Mouse (Mus musculus) E14TG2a.4 (cell line): Measurements from ENCODE around the gene Nudt16l1.

Source experiments
- H3K27me3 ChIP-seq: 2 replicates; pipeline ENCODE4 v1.6.1; 2014; ENCODE audit warnings: low read length, control low read depth; ENCODE audit not compliant: insufficient read depth
- H3K36me3 ChIP-seq: 2 replicates; pipeline ENCODE4 v1.6.1; 2014; ENCODE audit warnings: low read length, control low read depth; ENCODE audit not compliant: insufficient read depth
- H3K4me1 ChIP-seq: replicated peaks from 2 replicates; pipeline ENCODE4 v1.6.1; 2014; ENCODE audit warnings: low read depth, low read length, control low read depth
- H3K4me3 ChIP-seq: replicated peaks from 2 replicates; pipeline ENCODE4 v1.5.1; 2014; ENCODE audit warnings: mild to moderate bottlenecking, low read length
- H3K9me3 ChIP-seq: 2 replicates; pipeline ENCODE4 v1.6.1; 2014; ENCODE audit warnings: low read length, control low read depth
- CTCF ChIP-seq: conservative IDR thresholded peaks from 2 replicates; pipeline ENCODE4 v1.5.1; 2014; ENCODE audit warnings: low read length
- NANOG ChIP-seq: IDR thresholded peaks from 2 replicates; pipeline ENCODE4 v1.6.1; 2014; ENCODE audit warnings: borderline replicate concordance, low read length, mixed read lengths
- POU5F1 ChIP-seq: IDR thresholded peaks from 2 replicates; pipeline ENCODE4 v1.6.1; 2014; ENCODE audit warnings: low read length, borderline replicate concordance

Gene Nudt16l1

GRCm38 (mm10) chr16:4923996-4924395, 14.6 kb upstream of the Nudt16l1 start:
- TF ChIP-seq CTCF (no peak), POU5F1 (no peak), NANOG (no peak)

GRCm38 (mm10) chr16:4927967-4928366, 10.6 kb upstream of the Nudt16l1 start:
- no peaks in the 10 kb centered on the region for H3K9me3 ChIP-seq
- no peak for TF ChIP-seq NANOG
- TF ChIP-seq CTCF = no peak
- no peak for TF ChIP-seq POU5F1
- H3K4me3 ChIP-seq = no peak overlapping the region
- H3K27me3 ChIP-seq = no peaks in the 10 kb centered on the region
- H3K4me1 ChIP-seq = no peaks in the 10 kb centered on the region
- peaks cover 92% of the 10 kb centered on the region for H3K36me3 ChIP-seq

More at GRCm38 (mm10) chr16:4923996-4924395, 14.6 kb upstream of the Nudt16l1 start:
- Histone ChIP-seq H3K27me3 (no peaks in the 10 kb centered on the region), H3K4me1 (no peaks in the 10 kb centered on the region), H3K36me3 (peaks cover 96% of the 10 kb centered on the region), H3K9me3 (no peaks in the 10 kb centered on the region), H3K4me3 (no peak overlapping the region)

- Histone ChIP-seq H3K36me3 (peaks cover 92% of the 10 kb centered on the region), H3K9me3 (no peaks in the 10 kb centered on the region), H3K27me3 (no peaks in the 10 kb centered on the region), H3K4me1 (no peaks in the 10 kb centered on the region), H3K4me3 (no peak overlapping the region)
- TF ChIP-seq NANOG (no peak), CTCF (no peak), POU5F1 (no peak)
These were observed 10.1 kb upstream of the Nudt16l1 start for GRCm38 (mm10) chr16:4928474-4928873.

DNA sequence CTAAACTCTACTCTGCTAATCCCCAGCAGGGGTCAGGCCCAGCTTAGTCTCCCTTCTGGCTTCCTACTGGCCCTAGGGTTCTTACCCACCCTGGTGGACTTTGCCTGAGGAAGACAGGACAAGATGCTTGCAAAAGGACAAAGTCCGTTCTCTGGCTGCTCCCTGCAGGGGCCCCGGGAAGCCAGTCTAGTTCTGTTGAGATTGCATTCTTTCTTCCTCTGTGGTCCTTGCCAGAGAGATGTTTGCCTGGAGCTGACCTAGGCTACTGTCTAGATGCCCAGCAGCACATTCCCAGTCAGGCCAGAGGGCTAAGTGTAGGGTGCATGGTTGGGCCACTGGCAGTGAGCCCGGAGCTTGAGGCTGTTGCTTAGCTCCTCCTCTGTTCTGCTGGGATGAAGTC, 6.1 kb upstream of the Nudt16l1 start:
- Histone ChIP-seq H3K4me1 (no peaks in the 10 kb centered on the region; the same call in 1 of the 2 replicates), H3K27me3 (no peaks in the 10 kb centered on the region), H3K4me3 (no peak overlapping the region), H3K9me3 (no peaks in the 10 kb centered on the region), H3K36me3 (peaks cover 89% of the 10 kb centered on the region)
- TF ChIP-seq NANOG (no peak), POU5F1 (no peak), CTCF (no peak)

- peaks cover 17% of the 10 kb centered on the region for H3K4me1 ChIP-seq
- no peaks in the 10 kb centered on the region for H3K9me3 ChIP-seq
- H3K27me3 ChIP-seq = no peaks in the 10 kb centered on the region
- H3K4me3 ChIP-seq = no peak overlapping the region
- no peak for TF ChIP-seq POU5F1
- TF ChIP-seq CTCF = no peak
- no peak for TF ChIP-seq NANOG
- peaks cover 82% of the 10 kb centered on the region for H3K36me3 ChIP-seq
These were observed 3.1 kb upstream of the Nudt16l1 start for GRCm38 (mm10) chr16:4935430-4935829.

GRCm38 (mm10) chr16:4935931-4936703, 2.4 kb upstream of the Nudt16l1 start:
- Histone ChIP-seq H3K9me3 (no peaks in the 10 kb centered on the region), H3K36me3 (peaks cover 82% of the 10 kb centered on the region), H3K4me3 (no peak overlapping the region), H3K4me1 (peaks cover 24% of the 10 kb centered on the region), H3K27me3 (no peaks in the 10 kb centered on the region)
- no peak for TF ChIP-seq POU5F1
- no peak for TF ChIP-seq NANOG
- no peak for TF ChIP-seq CTCF

DNA sequence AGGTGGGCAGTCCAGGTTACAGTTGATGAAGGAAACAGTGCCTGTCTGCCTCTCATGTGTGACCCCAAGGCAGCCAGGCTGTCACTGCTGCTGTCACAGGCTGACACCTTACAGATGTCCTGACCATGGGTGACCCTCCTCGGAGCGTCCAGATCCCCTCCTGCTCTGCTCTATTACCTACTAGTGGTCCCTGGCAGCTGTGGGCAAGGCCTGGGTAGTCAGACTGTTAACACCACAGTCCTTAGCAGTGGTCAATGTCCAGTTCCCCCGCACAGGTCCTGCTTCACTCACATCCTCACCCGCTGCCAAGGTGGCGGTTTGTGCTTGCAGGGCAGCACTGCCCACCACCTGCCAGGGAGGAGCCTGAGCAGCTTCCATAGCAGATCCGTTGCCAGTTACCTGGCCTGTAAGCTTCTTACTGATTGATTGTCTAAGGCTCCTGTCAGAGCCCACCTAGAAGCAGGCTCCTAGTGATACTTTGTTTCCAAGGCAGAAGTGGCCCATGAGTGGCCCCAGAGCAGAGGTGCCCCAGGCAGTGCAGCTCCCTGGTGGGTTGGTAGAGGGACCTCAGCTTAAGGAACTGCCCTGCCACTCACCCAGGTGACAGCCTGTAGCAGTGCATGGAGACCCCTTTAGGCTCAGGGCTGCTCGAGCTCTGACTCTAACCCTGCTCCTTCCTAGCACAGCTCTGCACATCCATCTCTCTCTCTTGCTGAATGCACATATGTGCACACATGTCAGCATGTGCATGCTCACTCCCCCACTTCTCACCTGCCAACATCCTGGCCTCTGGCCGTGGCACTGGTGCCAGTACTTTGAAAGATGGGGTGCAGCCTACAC, 990 bp upstream of the Nudt16l1 start:
- H3K9me3 ChIP-seq = no peaks in the 10 kb centered on the region
- no peaks in the 10 kb centered on the region for H3K27me3 ChIP-seq
- peaks cover 82% of the 10 kb centered on the region for H3K36me3 ChIP-seq
- peaks cover 29% of the 10 kb centered on the region for H3K4me1 ChIP-seq
- no peak overlapping the region for H3K4me3 ChIP-seq
- TF ChIP-seq POU5F1 = no peak
- TF ChIP-seq NANOG = no peak
- no peak for TF ChIP-seq CTCF

DNA sequence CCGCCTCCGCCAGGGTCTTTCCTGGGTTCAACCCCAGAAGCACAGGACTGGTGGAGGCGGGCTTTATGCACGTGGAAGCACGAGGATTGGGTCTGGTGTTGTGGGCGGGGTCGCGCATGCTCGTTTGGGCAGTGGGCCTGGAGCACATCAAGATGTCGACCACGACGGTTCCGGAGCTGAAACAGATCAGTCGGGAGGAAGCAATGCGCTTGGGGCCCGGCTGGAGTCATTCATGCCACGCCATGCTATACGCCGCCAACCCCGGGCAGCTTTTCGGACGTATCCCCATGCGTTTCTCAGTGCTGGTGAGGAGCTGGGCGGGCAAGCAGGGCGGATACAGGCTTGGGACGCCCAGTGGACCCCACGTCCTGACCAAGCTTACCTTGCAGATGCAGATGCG, 428 bp downstream of the Nudt16l1 start:
- H3K4me3 ChIP-seq = peak overlapping the region; percentile 99
- H3K36me3 ChIP-seq = peaks cover 82% of the 10 kb centered on the region
- H3K9me3 ChIP-seq = no peaks in the 10 kb centered on the region
- no peaks in the 10 kb centered on the region for H3K27me3 ChIP-seq
- TF ChIP-seq CTCF (no peak), NANOG (no peak), POU5F1 (no peak)
- peaks cover 29% of the 10 kb centered on the region for H3K4me1 ChIP-seq

DNA sequence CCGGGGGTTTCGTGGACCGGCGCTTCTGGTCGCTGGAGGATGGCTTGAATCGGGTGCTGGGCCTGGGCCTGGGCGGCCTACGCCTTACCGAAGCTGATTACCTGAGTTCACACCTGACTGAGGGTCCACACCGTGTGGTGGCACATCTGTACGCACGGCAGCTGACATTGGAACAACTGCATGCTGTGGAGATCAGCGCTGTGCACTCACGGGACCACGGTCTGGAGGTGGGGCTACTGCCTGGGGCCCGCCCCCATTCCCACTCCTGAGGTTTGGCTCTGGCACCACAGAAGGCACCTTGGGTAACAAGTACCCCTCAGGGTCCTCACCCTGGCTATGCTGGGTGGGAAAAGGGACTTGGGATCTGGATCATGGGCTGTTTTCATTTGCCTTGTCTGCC, 851 bp downstream of the Nudt16l1 start:
- no peak for TF ChIP-seq CTCF
- TF ChIP-seq NANOG = no peak
- no peak for TF ChIP-seq POU5F1
- H3K27me3 ChIP-seq = no peaks in the 10 kb centered on the region
- H3K36me3 ChIP-seq = peaks cover 82% of the 10 kb centered on the region
- H3K9me3 ChIP-seq = no peaks in the 10 kb centered on the region
- peak overlapping the region; percentile 99 for H3K4me3 ChIP-seq
- peaks cover 29% of the 10 kb centered on the region for H3K4me1 ChIP-seq
